Mouse (Mus musculus) hindbrain, embryonic 13.5 days (tissue): ENCODE results near the gene Slc5a3. TPM values are rescaled to one million over a fixed set of nuclear protein-coding genes. Genes with fewer than 3 reads are reported as not detected.

ENCODE experiments used
- ATAC-seq: fragments of 200-750 bp; cut with Nextera tagmentation; 2 replicates; pipeline ENCODE4 v1.8.0; 2017; ENCODE audit warnings: moderate TSS enrichment; ENCODE audit not compliant: low FRiP score
- H3K27ac ChIP-seq: fragments of 300-500 bp; sonication (generic); 2 replicates; pipeline ENCODE4 v1.5.1; 2015; ENCODE audit warnings: inconsistent platforms, mild to moderate bottlenecking, moderate library complexity
- H3K27me3 ChIP-seq: fragments of 300-500 bp; sonication (generic); 2 replicates; pipeline ENCODE4 v1.6.1; 2015; ENCODE audit warnings: mild to moderate bottlenecking, inconsistent platforms
- H3K36me3 ChIP-seq: fragments of 300-500 bp; sonication (generic); 2 replicates; pipeline ENCODE4 v1.6.1; 2015; ENCODE audit warnings: mild to moderate bottlenecking, inconsistent platforms
- H3K4me1 ChIP-seq: fragments of 300-500 bp; sonication (generic); replicated peaks from 2 replicates; pipeline ENCODE4 v1.6.1; 2015; ENCODE audit warnings: inconsistent platforms
- H3K4me2 ChIP-seq: fragments of 300-500 bp; sonication (generic); 2 replicates; pipeline ENCODE4 v1.6.1; 2015; ENCODE audit warnings: inconsistent platforms, mild to moderate bottlenecking, moderate library complexity
- H3K4me3 ChIP-seq: fragments of 300-500 bp; sonication (generic); 2 replicates; pipeline ENCODE4 v1.5.1; 2015; ENCODE audit warnings: mild to moderate bottlenecking, inconsistent platforms
- H3K9ac ChIP-seq: fragments of 300-500 bp; sonication (generic); 2 replicates; pipeline ENCODE4 v1.6.1; 2015; ENCODE audit warnings: mild to moderate bottlenecking, inconsistent platforms
- H3K9me3 ChIP-seq: fragments of 300-500 bp; sonication (generic); 2 replicates; pipeline ENCODE4 v1.6.1; 2016; ENCODE audit warnings: inconsistent platforms
- WGBS: fragments of 180-500 bp; shearing (Covaris S2); methylation state at CpG from one replicate; pipeline ENCODE4 v1.1.7; 2015; 5-methylcytosine and 5-hydroxymethylcytosine counted together
- polyA plus RNA-seq: library from polyadenylated mRNA; unstranded; fragments of >200 nt; fragmentation: Nextera tagmentation; extraction: Ambion mirVana; gene quantifications from 2 replicates; pipeline ENCODE4 v1.2.1, GENCODE M21; 2015

The Slc5a3 gene
- polyA plus RNA-seq, 1 experiment from 2014 or later: 19.5 TPM

- Histone ChIP-seq H3K36me3 (no peaks in the 10 kb centered on the region), H3K4me3 (no peak overlapping the region), H3K9ac (no peak overlapping the region), H3K4me1 (peaks cover 24% of the 10 kb centered on the region), H3K27me3 (no peaks in the 10 kb centered on the region), H3K9me3 (no peaks in the 10 kb centered on the region), H3K4me2 (no peak overlapping the region), H3K27ac (no peak overlapping the region)
- no peak for ATAC-seq
- WGBS: 94% methylated on average over 15 of the region's 15 CpGs
Measured at GRCm38 (mm10) chr16:92136275-92136674, 78.2 kb downstream of the Slc5a3 start.

Other genes with a start within 250 kb of the Slc5a3 start
- 182 and 201 TPM in 2 replicates for gene Mrps6, start 52 bp upstream of the Slc5a3 start, polyA plus RNA-seq
- 0.71 and 0.86 TPM in 2 replicates for gene Gm49711, start within 50 bp of the Slc5a3 start, polyA plus RNA-seq
- 22.7 and 49.7 TPM in 2 replicates for gene Kcne2, start 234.1 kb downstream of the Slc5a3 start, polyA plus RNA-seq
- gene Smim11, start 243.0 kb downstream of the Slc5a3 start, polyA plus RNA-seq: 77.9 and 86.6 TPM in 2 replicates